Mouse (Mus musculus): ENCODE results near the gene Jph3. TPM values are rescaled to one million over a fixed set of nuclear protein-coding genes. Genes with fewer than 3 reads are reported as not detected.

Jph3 gene
- polyA plus RNA-seq, 1 experiment = not detected

DNA sequence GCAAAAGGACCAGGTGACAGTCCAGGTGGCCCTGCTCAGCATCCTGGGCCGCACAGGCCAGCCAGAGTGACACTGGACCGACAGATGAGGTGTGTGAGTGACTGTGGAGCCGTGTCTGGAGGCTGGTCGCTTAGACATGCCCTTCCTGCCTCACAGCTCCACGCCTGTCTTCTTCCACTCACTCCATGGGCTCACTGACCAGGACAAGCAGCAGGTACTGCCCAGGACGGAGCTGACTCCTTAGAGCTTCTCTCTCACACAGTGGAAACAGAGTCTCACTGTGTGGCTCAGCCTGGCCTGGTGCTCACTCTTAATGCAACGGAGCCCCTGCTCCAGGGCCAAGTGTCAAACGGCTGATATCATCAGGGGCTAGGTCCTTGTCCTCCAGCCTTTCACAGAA, 66.0 kb downstream of the Jph3 start:
- Histone ChIP-seq H3K79me2 (ENCODE audit: control insufficient read depth, insufficient read depth) (no peaks in the 10 kb centered on the region), H3ac (ENCODE audit: control insufficient read depth, insufficient read length) (no peak overlapping the region), H3K4me3 (no peak overlapping the region), H3K27me3 (ENCODE audit: control insufficient read depth, insufficient read depth, insufficient read length) (no peaks in the 10 kb centered on the region), H3K4me2 (ENCODE audit: low read depth) (no peak overlapping the region), H3K36me3 (ENCODE audit: control insufficient read depth, insufficient read depth) (no peaks in the 10 kb centered on the region)
- no peak for TF ChIP-seq USF1 (IDR thresholded peaks at IDR 0.05; ENCODE audit: low read depth)
- no peak for TF ChIP-seq MYOG (IDR thresholded peaks at IDR 0.05; ENCODE audit: control insufficient read depth in 1 of 3, insufficient read depth in 1 of 3, insufficient read length in 2 of 3, low read depth in 2 of 3)
- TF ChIP-seq POLR2AphosphoS2 (IDR thresholded peaks at IDR 0.05; ENCODE audit: insufficient read length, low read depth) = no peak
- TF ChIP-seq SRF (IDR thresholded peaks at IDR 0.05; ENCODE audit: control insufficient read depth, insufficient read length, low read depth) = no peak
- no peak for TF ChIP-seq TCF12 (IDR thresholded peaks at IDR 0.05; ENCODE audit: insufficient read depth, poor library complexity, severe bottlenecking)
- no peak for TF ChIP-seq MAX (IDR thresholded peaks at IDR 0.05; ENCODE audit: low read depth)
- no peak for TF ChIP-seq E2F4 (IDR thresholded peaks at IDR 0.05; ENCODE audit: insufficient read depth)
- no peak for TF ChIP-seq TCF3 (IDR thresholded peaks at IDR 0.05; ENCODE audit: insufficient read length, low read depth)
- TF ChIP-seq POLR2A (IDR thresholded peaks at IDR 0.05; ENCODE audit: insufficient read length, low read depth) = no peak
- no peak for TF ChIP-seq CEBPB (IDR thresholded peaks at IDR 0.05; ENCODE audit: insufficient read depth, poor library complexity, severe bottlenecking)
- no peak for TF ChIP-seq MYOD1 (IDR thresholded peaks at IDR 0.05; ENCODE audit: control insufficient read depth in 1 of 3, insufficient read length in 2 of 3, low read depth in 2 of 3)

DNA sequence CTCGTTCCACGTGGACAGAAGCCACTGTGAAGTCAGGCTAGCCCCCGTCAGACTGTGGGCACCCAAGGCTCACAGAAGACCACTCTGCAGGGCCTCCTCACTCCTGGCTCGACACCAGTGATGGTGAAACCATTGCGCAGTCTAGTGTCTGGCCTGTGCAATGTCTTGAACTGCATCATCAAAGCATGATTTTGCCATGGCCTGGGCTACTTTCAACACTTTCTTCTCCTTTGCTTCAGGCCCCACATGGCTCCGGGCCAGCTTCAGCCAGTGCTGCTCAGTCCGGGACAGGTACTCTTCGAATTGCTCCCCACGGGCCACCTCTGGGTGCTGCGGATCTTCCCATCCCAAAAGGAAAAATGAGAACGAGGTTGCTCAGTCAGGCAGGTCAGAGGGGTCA, 67.0 kb downstream of the Jph3 start:
- TF ChIP-seq REST (IDR thresholded peaks at IDR 0.05; ENCODE audit: insufficient read depth, insufficient read length) (no peak), MYOG (IDR thresholded peaks at IDR 0.05; ENCODE audit: control insufficient read depth in 1 of 3, insufficient read depth in 1 of 3, insufficient read length in 2 of 3, low read depth in 2 of 3) (no peak), POLR2A (IDR thresholded peaks at IDR 0.05; ENCODE audit: insufficient read length, low read depth) (no peak), E2F4 (IDR thresholded peaks at IDR 0.05; ENCODE audit: insufficient read depth) (no peak), MAX (IDR thresholded peaks at IDR 0.05; ENCODE audit: low read depth) (no peak), USF1 (IDR thresholded peaks at IDR 0.05; ENCODE audit: low read depth) (no peak), TCF3 (IDR thresholded peaks at IDR 0.05; ENCODE audit: insufficient read length, low read depth) (no peak), POLR2AphosphoS2 (IDR thresholded peaks at IDR 0.05; ENCODE audit: insufficient read length, low read depth) (no peak), SRF (IDR thresholded peaks at IDR 0.05; ENCODE audit: control insufficient read depth, insufficient read length, low read depth) (no peak), TCF12 (IDR thresholded peaks at IDR 0.05; ENCODE audit: insufficient read depth, poor library complexity, severe bottlenecking) (no peak), MYOD1 (IDR thresholded peaks at IDR 0.05; ENCODE audit: control insufficient read depth in 1 of 3, insufficient read length in 2 of 3, low read depth in 2 of 3) (no peak), CEBPB (IDR thresholded peaks at IDR 0.05; ENCODE audit: insufficient read depth, poor library complexity, severe bottlenecking) (no peak)
- Histone ChIP-seq H3K4me2 (ENCODE audit: low read depth) (no peak overlapping the region), H3K36me3 (ENCODE audit: control insufficient read depth, insufficient read depth) (no peaks in the 10 kb centered on the region), H3K79me2 (ENCODE audit: control insufficient read depth, insufficient read depth) (no peaks in the 10 kb centered on the region), H3K27me3 (ENCODE audit: control insufficient read depth, insufficient read depth, insufficient read length) (no peaks in the 10 kb centered on the region), H3ac (ENCODE audit: control insufficient read depth, insufficient read length) (no peak overlapping the region), H3K4me3 (no peak overlapping the region)

DNA sequence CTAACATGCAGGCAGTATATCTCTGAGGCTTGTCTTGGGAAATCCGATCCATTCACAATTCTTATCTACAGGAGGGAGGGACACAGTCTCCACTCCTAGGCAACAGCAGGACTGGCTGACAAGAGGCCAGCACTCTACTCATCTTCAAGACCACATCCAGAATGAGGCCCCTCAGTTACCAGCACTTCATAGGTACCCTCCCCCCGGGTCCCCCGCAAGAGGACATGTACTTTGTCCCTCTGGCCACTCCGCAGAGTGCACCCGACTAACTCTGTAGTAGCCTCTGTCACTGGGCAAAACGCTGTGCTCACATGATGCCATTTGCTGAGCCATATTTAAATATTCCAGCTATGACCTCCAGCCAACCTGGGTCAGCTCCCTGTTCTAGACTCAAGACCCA, 69.0 kb downstream of the Jph3 start:
- no peaks in the 10 kb centered on the region for H3K27me3 ChIP-seq (ENCODE audit: control insufficient read depth, insufficient read depth, insufficient read length)
- H3K79me2 ChIP-seq (ENCODE audit: control insufficient read depth, insufficient read depth) = no peaks in the 10 kb centered on the region
- H3K4me3 ChIP-seq = no peak overlapping the region
- no peaks in the 10 kb centered on the region for H3K36me3 ChIP-seq (ENCODE audit: control insufficient read depth, insufficient read depth)
- no peak overlapping the region for H3K4me2 ChIP-seq (ENCODE audit: low read depth)
- TF ChIP-seq POLR2AphosphoS2 (IDR thresholded peaks at IDR 0.05; ENCODE audit: insufficient read length, low read depth) (no peak), MYOD1 (IDR thresholded peaks at IDR 0.05; ENCODE audit: control insufficient read depth in 1 of 3, insufficient read length in 2 of 3, low read depth in 2 of 3) (no peak), MAX (IDR thresholded peaks at IDR 0.05; ENCODE audit: low read depth) (no peak)
- no peak overlapping the region for H3ac ChIP-seq (ENCODE audit: control insufficient read depth, insufficient read length)

GRCm38 (mm10) chr8:121804829-121805228, 75.4 kb downstream of the Jph3 start:
- Histone ChIP-seq H3K27me3 (ENCODE audit: control insufficient read depth, insufficient read depth, insufficient read length) (no peaks in the 10 kb centered on the region), H3K4me3 (no peak overlapping the region), H3K4me2 (ENCODE audit: low read depth) (no peak overlapping the region), H3ac (ENCODE audit: control insufficient read depth, insufficient read length) (no peak overlapping the region), H3K79me2 (ENCODE audit: control insufficient read depth, insufficient read depth) (no peaks in the 10 kb centered on the region), H3K36me3 (ENCODE audit: control insufficient read depth, insufficient read depth) (no peaks in the 10 kb centered on the region)
- no peak for TF ChIP-seq USF1 (IDR thresholded peaks at IDR 0.05; ENCODE audit: low read depth)
- TF ChIP-seq POLR2A (IDR thresholded peaks at IDR 0.05; ENCODE audit: insufficient read length, low read depth) = no peak
- TF ChIP-seq CEBPB (IDR thresholded peaks at IDR 0.05; ENCODE audit: insufficient read depth, poor library complexity, severe bottlenecking) = no peak
- no peak for TF ChIP-seq MYOG (IDR thresholded peaks at IDR 0.05; ENCODE audit: control insufficient read depth in 1 of 3, insufficient read depth in 1 of 3, insufficient read length in 2 of 3, low read depth in 2 of 3)
- TF ChIP-seq POLR2AphosphoS2 (IDR thresholded peaks at IDR 0.05; ENCODE audit: insufficient read length, low read depth) = no peak
- no peak for TF ChIP-seq SRF (IDR thresholded peaks at IDR 0.05; ENCODE audit: control insufficient read depth, insufficient read length, low read depth)
- no peak for TF ChIP-seq TCF3 (IDR thresholded peaks at IDR 0.05; ENCODE audit: insufficient read length, low read depth)
- TF ChIP-seq MAX (IDR thresholded peaks at IDR 0.05; ENCODE audit: low read depth) = no peak
- no peak for TF ChIP-seq MYOD1 (IDR thresholded peaks at IDR 0.05; ENCODE audit: control insufficient read depth in 1 of 3, insufficient read length in 2 of 3, low read depth in 2 of 3)
- no peak for TF ChIP-seq E2F4 (IDR thresholded peaks at IDR 0.05; ENCODE audit: insufficient read depth)
- no peak for TF ChIP-seq REST (IDR thresholded peaks at IDR 0.05; ENCODE audit: insufficient read depth, insufficient read length)
- no peak for TF ChIP-seq TCF12 (IDR thresholded peaks at IDR 0.05; ENCODE audit: insufficient read depth, poor library complexity, severe bottlenecking)

DNA sequence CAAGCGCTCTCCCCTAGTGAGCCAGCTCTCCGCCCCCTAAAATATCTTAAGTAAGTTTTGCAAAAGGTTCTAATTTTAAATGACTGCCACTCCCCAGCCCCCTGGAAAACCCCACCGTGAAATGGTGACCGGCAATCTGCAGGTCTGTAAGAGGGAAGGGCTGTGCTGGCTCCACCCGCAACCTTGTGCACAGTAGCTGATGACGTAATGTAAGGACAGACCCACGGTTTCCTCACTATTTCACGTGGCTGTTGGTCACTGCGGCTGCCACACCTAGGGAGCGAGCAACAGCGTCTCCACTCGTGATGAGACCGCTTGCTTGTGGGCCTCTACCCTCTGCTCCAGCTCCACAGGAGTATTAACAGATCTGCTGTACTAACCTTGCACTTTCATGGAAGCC, 76.7 kb downstream of the Jph3 start:
- Histone ChIP-seq H3K4me2 (ENCODE audit: low read depth) (no peak overlapping the region), H3K36me3 (ENCODE audit: control insufficient read depth, insufficient read depth) (peaks cover 3% of the 10 kb centered on the region), H3K27me3 (ENCODE audit: control insufficient read depth, insufficient read depth, insufficient read length) (no peaks in the 10 kb centered on the region), H3K4me3 (no peak overlapping the region), H3ac (ENCODE audit: control insufficient read depth, insufficient read length) (no peak overlapping the region), H3K79me2 (ENCODE audit: control insufficient read depth, insufficient read depth) (no peaks in the 10 kb centered on the region)
- TF ChIP-seq MAX (IDR thresholded peaks at IDR 0.05; ENCODE audit: low read depth) (no peak), POLR2A (IDR thresholded peaks at IDR 0.05; ENCODE audit: insufficient read length, low read depth) (no peak), SRF (IDR thresholded peaks at IDR 0.05; ENCODE audit: control insufficient read depth, insufficient read length, low read depth) (no peak), TCF3 (IDR thresholded peaks at IDR 0.05; ENCODE audit: insufficient read length, low read depth) (no peak), CEBPB (IDR thresholded peaks at IDR 0.05; ENCODE audit: insufficient read depth, poor library complexity, severe bottlenecking) (no peak), MYOG (IDR thresholded peaks at IDR 0.05; ENCODE audit: control insufficient read depth in 1 of 3, insufficient read depth in 1 of 3, insufficient read length in 2 of 3, low read depth in 2 of 3) (no peak), USF1 (IDR thresholded peaks at IDR 0.05; ENCODE audit: low read depth) (no peak)
